Mouse (Mus musculus) frontal cortex, postnatal 14 days (tissue): ENCODE data around the gene Gm21812.
"Not testable (repeated sequence)": the region's sequence is repeated elsewhere in the genome, so short reads cannot be mapped to it uniquely, and the experiment has no call there.

Source experiments
- DNase-seq, 2 experiments: peaks; one replicate each; pipeline ENCODE4 v3.0.0; 2022; ENCODE audit warnings: low spot score in 2 of 2

Gm21812 gene

DNA sequence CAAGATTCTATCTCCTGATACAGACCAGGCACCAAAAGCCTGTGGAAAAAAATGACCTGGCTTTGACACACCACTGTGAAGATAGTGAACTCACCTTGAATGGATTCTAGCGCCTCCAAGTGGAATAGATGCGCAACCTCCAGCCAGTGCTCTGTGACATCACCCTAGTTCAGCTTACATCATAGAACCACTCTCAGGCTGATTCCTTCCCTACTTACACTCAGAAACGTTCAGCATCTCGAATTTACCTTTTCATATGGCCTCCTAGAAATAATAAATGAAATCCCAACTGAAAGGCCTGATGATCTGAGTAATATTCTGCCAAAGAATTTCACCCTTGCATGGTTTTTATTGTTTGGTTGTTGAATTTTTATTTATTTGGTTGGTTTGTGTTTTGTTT, at the start of gene Gm21812:
TSS of gene Gm21812 (minus strand) at position 101 of the 400 bp plus-strand sequence.
- not testable (repeated sequence) for DNase-seq
